Comparison of ENCODE assay signal across 8 mouse cellular contexts in the genomic region with DNA sequence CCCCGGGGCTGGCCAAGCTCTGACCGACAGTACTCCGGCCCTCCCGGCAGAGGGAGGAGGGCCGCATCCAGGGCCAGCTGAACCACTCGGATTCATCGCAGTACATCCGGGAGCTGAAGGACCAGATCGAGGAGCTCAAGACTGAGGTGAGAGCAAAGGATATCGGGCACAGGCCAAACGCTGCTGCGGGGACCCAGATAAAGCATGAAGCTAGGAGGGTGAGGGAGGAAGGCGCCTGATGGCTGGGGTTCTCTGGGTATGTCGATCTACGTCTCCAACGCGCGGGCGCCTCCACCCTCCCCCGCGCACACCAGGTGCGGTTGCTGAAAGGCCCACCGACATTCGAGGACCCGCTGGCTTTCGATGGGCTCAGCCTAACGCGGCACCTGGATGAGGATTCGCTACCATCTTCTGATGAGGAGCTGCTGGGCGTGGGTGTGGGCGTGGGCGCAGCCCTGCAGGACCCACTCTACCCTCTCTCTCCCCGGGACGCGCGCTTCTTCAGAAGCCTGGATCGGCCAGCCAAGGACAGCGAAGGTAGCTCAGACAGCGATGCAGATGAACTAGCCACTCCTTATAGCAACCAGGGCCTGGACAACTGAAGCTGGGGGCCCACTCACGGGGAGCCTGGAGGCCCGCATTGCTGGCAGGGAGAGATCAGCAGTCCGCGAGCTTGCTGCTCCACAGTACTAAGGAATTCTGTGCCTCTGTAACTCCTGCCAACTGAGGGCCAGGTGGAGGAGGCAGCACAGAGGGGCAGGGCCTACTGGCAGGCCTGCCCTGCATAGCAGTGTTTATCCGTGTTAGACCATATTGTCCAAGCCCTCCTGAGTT. TPM values are rescaled to one million over a fixed set of nuclear protein-coding genes. Genes with fewer than 3 reads are reported as not detected.
DNase-seq lines count a peak whose midpoint lies in the region; ATAC-seq and TF ChIP-seq lines count a peak whose summit lies in the region.

No protein-coding gene starts in this region.

- H3K27me3 ChIP-seq in heart, postnatal 0 days (ENCODE audit: control insufficient read depth, insufficient read depth, low read length) = peaks cover 24% of the 10 kb centered on the region
- H3K27me3 ChIP-seq in hindbrain, embryonic 11.5 days (ENCODE audit: control insufficient read depth, insufficient read depth, low read length) = peaks cover 28% of the 10 kb centered on the region
- peaks cover 50% of the 10 kb centered on the region for H3K27me3 ChIP-seq in midbrain, embryonic 12.5 days
- H3K27me3 ChIP-seq in thymus, adult 2 months (ENCODE audit: control insufficient read depth, insufficient read depth, low read length) = no peaks in the 10 kb centered on the region

- H3K4me3 ChIP-seq in heart, postnatal 0 days (ENCODE audit: low read depth, low read length) = no peak overlapping the region
- no peak overlapping the region for H3K4me3 ChIP-seq in hindbrain, embryonic 11.5 days (ENCODE audit: low read depth, low read length)
- H3K4me3 ChIP-seq in midbrain, embryonic 12.5 days = no peak overlapping the region
- no peak overlapping the region for H3K4me3 ChIP-seq in thymus, adult 2 months (ENCODE audit: control insufficient read depth, insufficient read depth, low read length)

- WGBS in heart, postnatal 0 days = 22% methylated on average over 44 of the region's 44 CpGs
- 10% methylated on average over 40 of the region's 44 CpGs for WGBS in hindbrain, embryonic 11.5 days
- WGBS in midbrain, embryonic 12.5 days = 5% methylated on average over 42 of the region's 44 CpGs
- 86% methylated on average over 44 of the region's 44 CpGs for WGBS in thymus, adult 2 months

- no peak overlapping the region for H3K27ac ChIP-seq in heart, postnatal 0 days (ENCODE audit: low read depth)
- H3K27ac ChIP-seq in hindbrain, embryonic 11.5 days (ENCODE audit: low read depth, low read length) = no peak overlapping the region
- H3K27ac ChIP-seq in midbrain, embryonic 12.5 days (replicated peaks) = no peak overlapping the region
- H3K27ac ChIP-seq in thymus, adult 2 months (ENCODE audit: control insufficient read depth, insufficient read depth, low read length) = no peak overlapping the region

- DNase-seq in heart, postnatal 0 days (ENCODE audit: low spot score) = no peak
- DNase-seq in heart, postnatal 4 days = no peak
- DNase-seq in cerebellum, adult 9-11 months = peak; percentile 60
- peak; percentile 39 for DNase-seq in hindbrain, embryonic 11.5 days (ENCODE audit: low spot score)
- no peak for DNase-seq in thymus, adult 2 months
- DNase-seq in testis, postnatal 14 days (ENCODE audit: low spot score) = no peak
- no peak for DNase-seq in adrenal gland, adult 2 months

- peak overlapping the region; percentile 13; the same call in 1 of the 2 replicates for H3K4me2 ChIP-seq in heart, postnatal 0 days (ENCODE audit: low read depth, low read length)
- no peak overlapping the region for H3K4me2 ChIP-seq in hindbrain, embryonic 11.5 days (replicated peaks; ENCODE audit: low read depth, low read length)
- 0 out of 2 replicates have a peak overlapping the region, but pooled peaks have one; percentile 13 for H3K4me2 ChIP-seq in midbrain, embryonic 12.5 days (replicated peaks)

- no peak for TF ChIP-seq CTCF in heart, postnatal 0 days (IDR thresholded peaks at IDR 0.05; ENCODE audit: low read depth)
- no peak for TF ChIP-seq CTCF in thymus, adult 2 months (IDR thresholded peaks at IDR 0.05; ENCODE audit: borderline replicate concordance, control insufficient read depth, extremely low read depth, insufficient read depth, low read length, poor library complexity)

- ATAC-seq in heart, postnatal 0 days (ENCODE audit: insufficient read depth, low read depth) = peak; percentile 45
- 0 out of 2 replicates have a peak, but pooled peaks have one; percentile 8 for ATAC-seq in hindbrain, embryonic 11.5 days (ENCODE audit: low FRiP score)
- 0 out of 2 replicates have a peak, but pooled peaks have one; percentile 4 for ATAC-seq in midbrain, embryonic 12.5 days (ENCODE audit: low FRiP score, low read depth)

- TF ChIP-seq POLR2A in thymus, adult 2 months (IDR thresholded peaks at IDR 0.05; ENCODE audit: control insufficient read depth, extremely low read depth, insufficient read depth, low read length, poor library complexity) = no peak

- peaks cover 7% of the 10 kb centered on the region; the same call in 1 of the 2 replicates for H3K36me3 ChIP-seq in heart, postnatal 0 days (replicated peaks; ENCODE audit: control insufficient read depth, insufficient read depth, low read length)
- peaks cover 7% of the 10 kb centered on the region; the same call in 1 of the 2 replicates for H3K36me3 ChIP-seq in hindbrain, embryonic 11.5 days (ENCODE audit: control insufficient read depth, insufficient read depth, low read length)
- H3K36me3 ChIP-seq in midbrain, embryonic 12.5 days = peaks cover 73% of the 10 kb centered on the region
- H3K36me3 ChIP-seq in thymus, adult 2 months (ENCODE audit: control insufficient read depth, insufficient read depth, low read length) = no peaks in the 10 kb centered on the region

- no peak for TF ChIP-seq EP300 in heart, postnatal 0 days (IDR thresholded peaks at IDR 0.05; ENCODE audit: low read depth)

- no peaks in the 10 kb centered on the region for H3K9me3 ChIP-seq in heart, postnatal 0 days (replicated peaks; ENCODE audit: control insufficient read depth, low read length)
- H3K9me3 ChIP-seq in hindbrain, embryonic 11.5 days (ENCODE audit: control insufficient read depth, low read length) = no peaks in the 10 kb centered on the region
- no peaks in the 10 kb centered on the region for H3K9me3 ChIP-seq in midbrain, embryonic 12.5 days

- H3K9ac ChIP-seq in heart, postnatal 0 days (replicated peaks; ENCODE audit: low read depth, low read length) = no peak overlapping the region
- peak overlapping the region; percentile 19; the same call in 1 of the 2 replicates for H3K9ac ChIP-seq in hindbrain, embryonic 11.5 days (ENCODE audit: low read depth, low read length)
- 0 out of 2 replicates have a peak overlapping the region, but pooled peaks have one; percentile 28 for H3K9ac ChIP-seq in midbrain, embryonic 12.5 days (replicated peaks)

- H3K4me1 ChIP-seq in heart, postnatal 0 days (ENCODE audit: control insufficient read depth, insufficient read depth) = 0 out of 2 replicates have a peak, but pooled peaks cover 4% of the 10 kb centered on the region
- no peaks in the 10 kb centered on the region; the same call in none of the 2 replicates for H3K4me1 ChIP-seq in hindbrain, embryonic 11.5 days (replicated peaks; ENCODE audit: control insufficient read depth, insufficient read depth, low read length)
- H3K4me1 ChIP-seq in midbrain, embryonic 12.5 days = peaks cover 12% of the 10 kb centered on the region; the same call in 1 of the 2 replicates
- no peaks in the 10 kb centered on the region for H3K4me1 ChIP-seq in thymus, adult 2 months (replicated peaks; ENCODE audit: control insufficient read depth, insufficient read depth, low read length)

RNA-seq across cellular contexts. Expression of a gene that starts 10.9 kb away (rescaled TPM):
- not detected in 2 replicates for total RNA-seq in heart, postnatal 0 days (2014; rRNA removed; ENCODE audit: low replicate concordance)
- 0.04 TPM in 2 replicates for polyA plus RNA-seq in heart, postnatal 0 days (2015; fragmentation: Nextera tagmentation; extraction: Ambion mirVana)
- total RNA-seq in heart, postnatal 4 days (2021) = under 1 TPM; 0.05 to 0.07 TPM
- polyA plus RNA-seq in hindbrain, embryonic 11.5 days (2014; fragmentation: Nextera tagmentation; extraction: Ambion mirVana) = 29.0 and 33.5 TPM in 2 replicates
- polyA plus RNA-seq in midbrain, embryonic 12.5 days (2016; fragmentation: Nextera tagmentation; extraction: Ambion mirVana) = 37.1 and 47.6 TPM in 2 replicates
- polyA plus RNA-seq in thymus, adult 2 months (2012; rRNA removed) = 0.47 and 0.64 TPM in 2 replicates
- total RNA-seq in adrenal gland, adult 2 months (2021) = 1 to 10 TPM; 4.9 to 5.1 TPM
- 2.6 and 4.0 TPM in 2 replicates for polyA plus RNA-seq in adrenal gland, adult 2 months (2012; rRNA removed)

RNA-seq across cellular contexts. Expression of a gene that starts 20.2 kb away (rescaled TPM):
- 0.08 TPM in 1 of 2 replicates, not detected in the other for total RNA-seq in heart, postnatal 0 days (2014; rRNA removed; ENCODE audit: low replicate concordance)
- polyA plus RNA-seq in heart, postnatal 0 days (2015; fragmentation: Nextera tagmentation; extraction: Ambion mirVana) = 0.08 and 0.21 TPM in 2 replicates
- total RNA-seq in heart, postnatal 4 days (2021) = under 1 TPM; 0.14 TPM
- 0.06 TPM in 1 of 2 replicates, not detected in the other for polyA plus RNA-seq in hindbrain, embryonic 11.5 days (2014; fragmentation: Nextera tagmentation; extraction: Ambion mirVana)
- polyA plus RNA-seq in midbrain, embryonic 12.5 days (2016; fragmentation: Nextera tagmentation; extraction: Ambion mirVana) = 0.13 TPM in 2 replicates
- polyA plus RNA-seq in thymus, adult 2 months (2012; rRNA removed) = 0.59 and 0.66 TPM in 2 replicates
- total RNA-seq in adrenal gland, adult 2 months (2021) = 10 to 100 TPM; 19.3 to 24.2 TPM
- 8.4 and 14.3 TPM in 2 replicates for polyA plus RNA-seq in adrenal gland, adult 2 months (2012; rRNA removed)

RNA-seq across cellular contexts. Expression of a gene that starts 32.1 kb away (rescaled TPM):
- 27.7 and 36.8 TPM in 2 replicates for total RNA-seq in heart, postnatal 0 days (2014; rRNA removed; ENCODE audit: low replicate concordance)
- 18.7 and 21.0 TPM in 2 replicates for polyA plus RNA-seq in heart, postnatal 0 days (2015; fragmentation: Nextera tagmentation; extraction: Ambion mirVana)
- total RNA-seq in heart, postnatal 4 days (2021) = 10 to 100 TPM; 66.7 to 68.9 TPM
- 20.4 and 22.4 TPM in 2 replicates for polyA plus RNA-seq in hindbrain, embryonic 11.5 days (2014; fragmentation: Nextera tagmentation; extraction: Ambion mirVana)
- polyA plus RNA-seq in midbrain, embryonic 12.5 days (2016; fragmentation: Nextera tagmentation; extraction: Ambion mirVana) = 45.1 and 48.4 TPM in 2 replicates
- polyA plus RNA-seq in thymus, adult 2 months (2012; rRNA removed) = 73.2 and 79.9 TPM in 2 replicates
- 10 to 100 TPM; 72.0 to 93.2 TPM for total RNA-seq in adrenal gland, adult 2 months (2021)
- polyA plus RNA-seq in adrenal gland, adult 2 months (2012; rRNA removed) = 81.3 and 90.6 TPM in 2 replicates

RNA-seq across cellular contexts. Expression of a gene that starts 32.3 kb away (rescaled TPM):
- 0.66 TPM in 1 of 2 replicates, not detected in the other for total RNA-seq in heart, postnatal 0 days (2014; rRNA removed; ENCODE audit: low replicate concordance)
- polyA plus RNA-seq in heart, postnatal 0 days (2015; fragmentation: Nextera tagmentation; extraction: Ambion mirVana) = 0.19 and 0.34 TPM in 2 replicates
- total RNA-seq in heart, postnatal 4 days (2021) = under 1 TPM; 0.24 to 0.52 TPM
- polyA plus RNA-seq in hindbrain, embryonic 11.5 days (2014; fragmentation: Nextera tagmentation; extraction: Ambion mirVana) = 0.81 and 1.2 TPM in 2 replicates
- polyA plus RNA-seq in midbrain, embryonic 12.5 days (2016; fragmentation: Nextera tagmentation; extraction: Ambion mirVana) = 1.5 and 1.6 TPM in 2 replicates
- 2.6 and 4.6 TPM in 2 replicates for polyA plus RNA-seq in thymus, adult 2 months (2012; rRNA removed)
- 1 to 10 TPM; 1.0 to 1.2 TPM for total RNA-seq in adrenal gland, adult 2 months (2021)
- 10.3 and 12.7 TPM in 2 replicates for polyA plus RNA-seq in adrenal gland, adult 2 months (2012; rRNA removed)

RNA-seq across cellular contexts. Expression of a gene that starts 40.0 kb away (rescaled TPM):
- total RNA-seq in heart, postnatal 0 days (2014; rRNA removed; ENCODE audit: low replicate concordance) = 24.8 and 26.1 TPM in 2 replicates
- polyA plus RNA-seq in heart, postnatal 0 days (2015; fragmentation: Nextera tagmentation; extraction: Ambion mirVana) = 9.3 and 11.1 TPM in 2 replicates
- total RNA-seq in heart, postnatal 4 days (2021) = 10 to 100 TPM; 19.1 to 26.0 TPM
- 28.1 and 33.5 TPM in 2 replicates for polyA plus RNA-seq in hindbrain, embryonic 11.5 days (2014; fragmentation: Nextera tagmentation; extraction: Ambion mirVana)
- polyA plus RNA-seq in midbrain, embryonic 12.5 days (2016; fragmentation: Nextera tagmentation; extraction: Ambion mirVana) = 60.4 and 64.5 TPM in 2 replicates
- 48.3 and 64.2 TPM in 2 replicates for polyA plus RNA-seq in thymus, adult 2 months (2012; rRNA removed)
- total RNA-seq in adrenal gland, adult 2 months (2021) = 10 to 100 TPM; 33.8 to 38.2 TPM
- polyA plus RNA-seq in adrenal gland, adult 2 months (2012; rRNA removed) = 25.2 and 33.8 TPM in 2 replicates

Comparison
In these comparisons a context has a peak if more than half of its experiments do, and no peak if none do; other contexts are left out.
1. DNase-seq: peak in cerebellum, adult 9-11 months (single experiment) and hindbrain, embryonic 11.5 days (single experiment); none in heart, postnatal 0 days (single experiment), heart, postnatal 4 days (single experiment), thymus, adult 2 months (single experiment), testis, postnatal 14 days (single experiment) and adrenal gland, adult 2 months (single experiment).
2. Peak in every context shown above with its lines, with median percentiles within 50 percentile points of each other: ATAC-seq.